In genomic region chr13:55058042-55058441, GRCm38 (mm10) we compare ENCODE assay signal across 10 mouse cellular contexts. TPM values are rescaled to one million over a fixed set of nuclear protein-coding genes. Genes with fewer than 3 reads are reported as not detected.
A peak's percentile ranks its signal among the peaks of the same experiment; 100 is the strongest.
DNase-seq lines count a peak whose midpoint lies in the region; ATAC-seq and TF ChIP-seq lines count a peak whose summit lies in the region.
"Had no signal": no experiment of that assay in that cellular context is flagged by ENCODE, and none has a peak within 500 bp of the region (broad histone marks: within the 10 kb centered on the region; RNA-seq: fewer than 3 reads in every experiment).

No protein-coding gene starts in this region.

- no peak overlapping the region for H3K4me3 ChIP-seq in heart, postnatal 0 days (ENCODE audit: low read depth, low read length)
- H3K4me3 ChIP-seq in stomach, postnatal 0 days (ENCODE audit: low read depth, low read length): no peak overlapping the region
- H3K4me3 ChIP-seq in midbrain, embryonic 16.5 days (ENCODE audit: low read depth, low read length): no peak overlapping the region
- H3K4me3 ChIP-seq: hindbrain, embryonic 15.5 days; neural tube, embryonic 12.5 days had no signal

- TF ChIP-seq CTCF in heart, postnatal 0 days (IDR thresholded peaks at IDR 0.05; ENCODE audit: low read depth): 0 out of 2 replicates have a peak, but pooled peaks have one; percentile 17
- peak; percentile 61 for TF ChIP-seq CTCF in stomach, postnatal 0 days (IDR thresholded peaks at IDR 0.05; ENCODE audit: low read depth)

- no peak overlapping the region for H3K9ac ChIP-seq in heart, postnatal 0 days (replicated peaks; ENCODE audit: low read depth, low read length)
- H3K9ac ChIP-seq in stomach, postnatal 0 days (ENCODE audit: low read length): no peak overlapping the region
- H3K9ac ChIP-seq in midbrain, embryonic 16.5 days (ENCODE audit: low read depth, low read length): no peak overlapping the region
- H3K9ac ChIP-seq: hindbrain, embryonic 15.5 days; neural tube, embryonic 12.5 days had no signal

- DNase-seq in heart, postnatal 0 days (ENCODE audit: low spot score): no peak
- DNase-seq in heart, adult 8-10 months (ENCODE audit: low spot score): no peak
- peak; percentile 45 for DNase-seq in A20 (ENCODE audit: low read depth, low spot score)
- DNase-seq in WW6 (ENCODE audit: low read depth, low spot score): peak; percentile 16
- peak; percentile 17 for DNase-seq in kidney, adult 9 months
- DNase-seq in stomach, postnatal 0 days (ENCODE audit: low spot score): no peak
- DNase-seq in left cerebral cortex, adult 9 months (ENCODE audit: low spot score in 2 of 2): no peak

- no peak overlapping the region for H3K4me2 ChIP-seq in heart, postnatal 0 days (ENCODE audit: low read depth, low read length)
- H3K4me2 ChIP-seq in stomach, postnatal 0 days (replicated peaks; ENCODE audit: low read depth): no peak overlapping the region
- H3K4me2 ChIP-seq in midbrain, embryonic 16.5 days (ENCODE audit: low read length): no peak overlapping the region
- H3K4me2 ChIP-seq: hindbrain, embryonic 15.5 days; neural tube, embryonic 12.5 days had no signal

- no peak for TF ChIP-seq EP300 in heart, postnatal 0 days (IDR thresholded peaks at IDR 0.05; ENCODE audit: low read depth)
- no peak for TF ChIP-seq EP300 in stomach, postnatal 0 days (optimal IDR thresholded peaks at IDR 0.05)

- no peaks in the 10 kb centered on the region for H3K4me1 ChIP-seq in heart, postnatal 0 days (ENCODE audit: control insufficient read depth, insufficient read depth)
- H3K4me1 ChIP-seq in stomach, postnatal 0 days (replicated peaks; ENCODE audit: control insufficient read depth, insufficient read depth): no peaks in the 10 kb centered on the region
- no peaks in the 10 kb centered on the region for H3K4me1 ChIP-seq in midbrain, embryonic 16.5 days (ENCODE audit: control insufficient read depth, insufficient read depth, low read length)
- H3K4me1 ChIP-seq: hindbrain, embryonic 15.5 days; neural tube, embryonic 12.5 days had no signal

- no peak overlapping the region for H3K27ac ChIP-seq in heart, postnatal 0 days (ENCODE audit: low read depth)
- no peak overlapping the region for H3K27ac ChIP-seq in stomach, postnatal 0 days (replicated peaks)
- H3K27ac ChIP-seq in midbrain, embryonic 16.5 days (ENCODE audit: low read length): no peak overlapping the region
- H3K27ac ChIP-seq: hindbrain, embryonic 15.5 days; neural tube, embryonic 12.5 days had no signal

- ATAC-seq in heart, postnatal 0 days (ENCODE audit: insufficient read depth, low read depth): no peak
- ATAC-seq in stomach, postnatal 0 days (ENCODE audit: low FRiP score, low TSS enrichment): no peak
- ATAC-seq in midbrain, embryonic 16.5 days: no peak

- H3K9me3 ChIP-seq in heart, postnatal 0 days (replicated peaks; ENCODE audit: control insufficient read depth, low read length): no peaks in the 10 kb centered on the region
- H3K9me3 ChIP-seq in stomach, postnatal 0 days (ENCODE audit: control insufficient read depth, low read length): no peaks in the 10 kb centered on the region
- H3K9me3 ChIP-seq in midbrain, embryonic 16.5 days (replicated peaks; ENCODE audit: control insufficient read depth, low read length, poor library complexity, severe bottlenecking): no peaks in the 10 kb centered on the region
- H3K9me3 ChIP-seq: hindbrain, embryonic 15.5 days; neural tube, embryonic 12.5 days had no signal

- H3K27me3 ChIP-seq in heart, postnatal 0 days (ENCODE audit: control insufficient read depth, insufficient read depth, low read length): no peaks in the 10 kb centered on the region
- H3K27me3 ChIP-seq in stomach, postnatal 0 days (ENCODE audit: control insufficient read depth, insufficient read depth, low read length): no peaks in the 10 kb centered on the region
- no peaks in the 10 kb centered on the region for H3K27me3 ChIP-seq in midbrain, embryonic 16.5 days (ENCODE audit: control insufficient read depth, insufficient read depth, low read depth, low read length)
- H3K27me3 ChIP-seq: hindbrain, embryonic 15.5 days; neural tube, embryonic 12.5 days had no signal

- WGBS in heart, postnatal 0 days: 97% methylated on average over 2 of the region's 2 CpGs
- 95% methylated on average over 2 of the region's 2 CpGs for WGBS in stomach, postnatal 0 days
- 99% methylated on average over 2 of the region's 2 CpGs for WGBS in midbrain, embryonic 16.5 days

- 0 out of 2 replicates have a peak, but pooled peaks cover 15% of the 10 kb centered on the region for H3K36me3 ChIP-seq in heart, postnatal 0 days (replicated peaks; ENCODE audit: control insufficient read depth, insufficient read depth, low read length)
- no peaks in the 10 kb centered on the region for H3K36me3 ChIP-seq in stomach, postnatal 0 days (ENCODE audit: control insufficient read depth, insufficient read depth, low read length)
- 0 out of 2 replicates have a peak, but pooled peaks cover 4% of the 10 kb centered on the region for H3K36me3 ChIP-seq in midbrain, embryonic 16.5 days (ENCODE audit: control insufficient read depth, insufficient read depth, low read length)
- H3K36me3 ChIP-seq: hindbrain, embryonic 15.5 days had no signal

RNA-seq across cellular contexts. Expression of gene Hk3, which starts 36.9 kb away (rescaled TPM):
- total RNA-seq in heart, postnatal 0 days (2014; rRNA removed; ENCODE audit: low replicate concordance): 0.38 and 1.0 TPM in 2 replicates
- 0.38 and 0.62 TPM in 2 replicates for polyA plus RNA-seq in heart, postnatal 0 days (2015; fragmentation: Nextera tagmentation; extraction: Ambion mirVana)
- 1 to 10 TPM in 1 of 4 experiments, under 1 TPM in 3; 0.83 to 1.1 (median 0.85) TPM for total RNA-seq in heart, adult 8-10 months (2022)
- 0.69 TPM in 2 replicates for polyA plus RNA-seq in stomach, postnatal 0 days (2015; fragmentation: Nextera tagmentation; extraction: Ambion mirVana)
- 0.57 and 0.77 TPM in 2 replicates for polyA plus RNA-seq in midbrain, embryonic 16.5 days (2015; fragmentation: Nextera tagmentation; extraction: Ambion mirVana)

RNA-seq across cellular contexts. Expression of gene Uimc1, which starts 42.1 kb away (rescaled TPM):
- 6.2 and 11.1 TPM in 2 replicates for total RNA-seq in heart, postnatal 0 days (2014; rRNA removed; ENCODE audit: low replicate concordance)
- polyA plus RNA-seq in heart, postnatal 0 days (2015; fragmentation: Nextera tagmentation; extraction: Ambion mirVana): 12.5 and 13.9 TPM in 2 replicates
- total RNA-seq in heart, adult 8-10 months (2022): 10 to 100 TPM; 15.6 to 21.3 (median 20.1) TPM
- 16.7 and 17.0 TPM in 2 replicates for polyA plus RNA-seq in stomach, postnatal 0 days (2015; fragmentation: Nextera tagmentation; extraction: Ambion mirVana)
- 20.3 and 20.8 TPM in 2 replicates for polyA plus RNA-seq in midbrain, embryonic 16.5 days (2015; fragmentation: Nextera tagmentation; extraction: Ambion mirVana)

RNA-seq across cellular contexts. Expression of gene Zfp346, which starts 47.1 kb away (rescaled TPM):
- total RNA-seq in heart, postnatal 0 days (2014; rRNA removed; ENCODE audit: low replicate concordance): 13.3 and 21.0 TPM in 2 replicates
- 11.7 and 13.4 TPM in 2 replicates for polyA plus RNA-seq in heart, postnatal 0 days (2015; fragmentation: Nextera tagmentation; extraction: Ambion mirVana)
- total RNA-seq in heart, adult 8-10 months (2022): 10 to 100 TPM; 17.6 to 31.3 (median 22.5) TPM
- polyA plus RNA-seq in stomach, postnatal 0 days (2015; fragmentation: Nextera tagmentation; extraction: Ambion mirVana): 5.0 and 6.4 TPM in 2 replicates
- polyA plus RNA-seq in midbrain, embryonic 16.5 days (2015; fragmentation: Nextera tagmentation; extraction: Ambion mirVana): 29.5 and 32.2 TPM in 2 replicates

Comparison
In these comparisons a context has a peak if more than half of its experiments do, and no peak if none do; other contexts are left out.
1. DNase-seq: peak in A20 (single experiment), WW6 (single experiment) and kidney, adult 9 months (single experiment); none in heart, postnatal 0 days (single experiment), heart, adult 8-10 months (single experiment), stomach, postnatal 0 days (single experiment) and left cerebral cortex, adult 9 months (0 of 2).